Mouse (Mus musculus) limb, embryonic 14.5 days (tissue): Measurements from ENCODE around the gene Stab1. TPM values are rescaled to one million over a fixed set of nuclear protein-coding genes. Genes with fewer than 3 reads are reported as not detected.
A peak's percentile ranks its signal among the peaks of the same experiment; 100 is the strongest.

Experiments used
- ATAC-seq: fragments of 200-750 bp; cut with Nextera tagmentation; 2 replicates; pipeline ENCODE4 v1.8.0; 2017; ENCODE audit warnings: low read depth, moderate number of reproducible peaks, moderate TSS enrichment; ENCODE audit not compliant: low FRiP score
- DNase-seq: peaks from one replicate; pipeline ENCODE4 v3.0.0-alpha.2; 2015; ENCODE audit warnings: low spot score
- H3K27ac ChIP-seq: fragments of 300-500 bp; sonication (generic); replicated peaks from 2 replicates; pipeline ENCODE4 v1.5.1; 2014; ENCODE audit warnings: low read depth, mild to moderate bottlenecking, low read length, moderate library complexity, mixed read lengths
- H3K27me3 ChIP-seq: fragments of 300-500 bp; sonication (generic); 2 replicates; pipeline ENCODE4 v1.6.1; 2014; ENCODE audit warnings: low read length, mixed read lengths; ENCODE audit not compliant: control insufficient read depth, insufficient read depth
- H3K36me3 ChIP-seq: fragments of 300-500 bp; sonication (generic); 2 replicates; pipeline ENCODE4 v1.6.1; 2014; ENCODE audit warnings: mild to moderate bottlenecking, low read length, moderate library complexity, mixed read lengths; ENCODE audit not compliant: control insufficient read depth, insufficient read depth
- H3K4me1 ChIP-seq: fragments of 300-500 bp; sonication (generic); 2 replicates; pipeline ENCODE4 v1.6.1; 2014; ENCODE audit warnings: antibody characterized with exemption, low read length, mixed read lengths; ENCODE audit not compliant: control insufficient read depth, insufficient read depth
- H3K4me2 ChIP-seq: fragments of 300-500 bp; sonication (generic); replicated peaks from 2 replicates; pipeline ENCODE4 v1.6.1; 2014; ENCODE audit warnings: low read depth, mild to moderate bottlenecking, low read length, moderate library complexity; ENCODE audit not compliant: severe bottlenecking
- H3K4me3 ChIP-seq: fragments of 300-500 bp; sonication (generic); replicated peaks from 2 replicates; pipeline ENCODE4 v1.5.1; 2014; ENCODE audit warnings: low read length
- H3K9ac ChIP-seq: fragments of 300-500 bp; sonication (generic); 2 replicates; pipeline ENCODE4 v1.6.1; 2014; ENCODE audit warnings: mild to moderate bottlenecking, low read depth, low read length, moderate library complexity; ENCODE audit not compliant: severe bottlenecking
- H3K9me3 ChIP-seq: fragments of 300-500 bp; sonication (generic); 2 replicates; pipeline ENCODE4 v1.6.1; 2016; ENCODE audit warnings: low read length; ENCODE audit not compliant: control insufficient read depth
- POLR2A ChIP-seq: fragments of 200-500 bp; IDR thresholded peaks from 2 replicates; pipeline ENCODE4 v1.8.0; 2012; ENCODE audit warnings: inconsistent platforms, mild to moderate bottlenecking, moderate library complexity, borderline replicate concordance; ENCODE audit not compliant: insufficient read depth, insufficient read length; ENCODE audit errors: extremely low read depth
- WGBS: fragments of 180-500 bp; shearing (Covaris S2); extraction: QIAGEN DNeasy Blood & Tissue Kit; methylation state at CpG from one replicate; pipeline ENCODE4 v1.1.7; 2014; 5-methylcytosine and 5-hydroxymethylcytosine counted together
- polyA plus RNA-seq, 2 experiments: library from polyadenylated mRNA; depleted of rRNA in 1 of 2; stranded (reverse) in 1 of 2; unstranded in 1 of 2; fragments of >200 nt; fragmentation: Nextera tagmentation in 1 of 2; extraction: Ambion mirVana in 1 of 2; gene quantifications; 2 replicates each; pipeline versions ENCODE4 v1.2.1 to v1.2.3; 2012 to 2014

Gene Stab1
- polyA plus RNA-seq, 2 experiments, result 59.5 to 68.5 TPM

DNA sequence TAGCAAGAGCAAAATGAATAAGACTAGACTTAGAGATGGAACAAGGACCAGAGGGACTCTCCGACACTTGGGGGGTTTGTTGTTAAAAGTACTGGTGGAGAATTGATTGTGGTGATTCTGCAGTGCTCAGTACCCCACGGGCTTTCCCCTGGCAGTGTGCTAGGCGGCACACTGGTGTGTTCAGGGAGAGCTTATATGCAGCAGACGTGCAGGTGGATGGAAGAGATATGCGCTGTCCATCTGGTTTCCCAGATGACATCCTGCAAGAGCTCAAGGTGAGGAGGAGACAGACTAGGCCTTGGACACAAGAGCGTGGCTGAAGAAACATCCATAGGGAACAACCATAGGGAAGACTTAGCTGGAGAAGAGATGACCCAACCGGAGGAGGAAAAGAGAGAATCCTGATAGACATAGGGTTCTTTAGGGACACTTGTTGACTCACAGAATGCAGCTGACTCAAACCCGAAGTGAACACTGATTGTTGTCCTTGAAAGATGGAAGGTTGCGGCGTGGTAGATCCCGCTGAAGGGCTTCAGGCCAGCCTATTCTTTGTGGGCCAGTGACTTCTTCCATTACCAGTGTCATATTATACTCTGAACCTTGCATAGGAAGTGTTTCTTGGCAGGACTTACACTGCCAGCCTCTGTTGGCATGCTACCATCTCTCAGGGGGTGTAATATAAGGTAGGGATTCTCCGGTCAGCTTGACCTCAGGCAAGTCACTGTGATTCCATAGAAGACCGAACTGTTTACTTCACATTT is 38.8 kb upstream of the Stab1 start:
- no peaks in the 10 kb centered on the region for H3K9me3 ChIP-seq
- peak overlapping the region; percentile 64 for H3K4me2 ChIP-seq
- no peak for DNase-seq
- TF ChIP-seq POLR2A, result no peak
- H3K27ac ChIP-seq, result no peak overlapping the region
- 81% methylated on average over 13 of the region's 13 CpGs for WGBS
- no peaks in the 10 kb centered on the region for H3K27me3 ChIP-seq
- H3K4me1 ChIP-seq, result peaks cover 11% of the 10 kb centered on the region
- H3K9ac ChIP-seq, result peak overlapping the region; percentile 96
- ATAC-seq, result no peak
- H3K36me3 ChIP-seq, result peaks cover 27% of the 10 kb centered on the region
- H3K4me3 ChIP-seq, result peak overlapping the region; percentile 86

DNA sequence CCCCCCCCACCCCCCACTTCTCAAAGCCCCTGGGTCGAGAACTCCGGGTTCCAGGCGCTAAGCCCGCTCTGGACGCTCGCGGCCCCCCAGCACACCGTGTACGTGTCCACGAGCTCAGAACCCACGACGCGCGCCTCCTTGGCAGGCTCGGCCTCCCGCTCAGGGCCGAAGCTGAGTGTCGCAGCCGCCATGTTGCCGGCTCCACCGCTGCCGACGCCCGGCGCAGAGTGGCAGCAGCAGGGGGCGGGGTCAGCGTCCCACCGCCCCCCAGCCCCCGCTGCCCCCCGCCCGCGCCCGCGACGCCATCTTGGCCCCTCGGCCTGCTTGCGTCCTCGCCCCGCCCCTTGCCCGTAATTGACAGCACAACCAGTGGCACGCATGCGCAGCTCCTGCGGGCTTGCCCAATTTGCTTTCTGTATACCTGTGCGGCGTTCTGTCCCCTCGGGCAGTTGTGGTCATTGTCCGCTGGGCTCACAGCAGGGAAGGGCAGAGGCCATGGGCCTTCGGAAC is 38.1 kb upstream of the Stab1 start:
- 0% methylated on average over 40 of the region's 48 CpGs for WGBS
- peak; percentile 92; the same call in 1 of the 2 replicates for TF ChIP-seq POLR2A
- peak overlapping the region; percentile 96 for H3K9ac ChIP-seq

DNA sequence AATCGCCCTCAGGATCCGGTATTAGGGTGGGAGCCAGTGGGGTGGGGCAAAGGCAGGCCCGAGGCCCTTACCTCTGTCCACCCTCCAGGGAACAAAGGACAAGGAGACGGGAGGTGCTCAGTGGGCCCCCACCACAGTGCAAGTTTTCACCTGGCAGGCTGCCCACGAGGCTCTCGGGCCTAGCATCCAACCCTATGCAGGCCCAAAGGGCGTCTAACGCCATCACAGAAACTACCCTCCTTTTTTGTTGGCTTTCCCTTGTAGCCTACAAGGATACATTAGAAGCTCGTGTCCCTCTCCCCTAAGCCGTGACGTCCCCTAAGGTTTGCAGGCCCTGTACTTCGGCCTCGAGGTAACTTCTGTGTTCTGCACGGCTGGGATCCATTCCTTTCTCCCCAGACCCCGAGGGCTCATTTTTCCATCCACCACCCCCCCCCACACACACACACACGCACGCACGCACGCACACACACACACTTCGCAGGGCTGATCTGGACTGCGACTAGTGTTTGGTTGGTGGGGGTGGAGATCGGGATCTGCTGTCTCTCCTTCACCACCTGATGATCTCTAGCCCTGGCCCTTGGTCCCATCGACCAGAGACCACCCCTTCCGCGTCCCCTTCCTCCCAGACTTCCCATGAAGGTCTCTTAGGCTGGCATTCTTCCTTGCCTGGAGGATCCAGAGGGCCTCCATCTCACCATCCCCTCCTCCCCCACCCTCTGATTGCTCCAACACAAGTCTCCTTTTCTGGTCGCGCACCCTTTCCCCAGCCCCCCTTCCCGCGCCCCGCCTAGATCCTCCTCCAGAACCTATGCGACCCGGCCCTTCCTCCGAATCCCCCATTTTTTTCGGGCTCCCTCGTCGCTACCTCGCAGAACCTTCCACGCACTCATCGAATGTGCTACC is 37.4 kb upstream of the Stab1 start:
- 0 out of 2 replicates have a peak, but pooled peaks have one; percentile 13 for TF ChIP-seq POLR2A
- ATAC-seq (peak; percentile 62), DNase-seq (peak; percentile 53)
- WGBS, result 2% methylated on average over 36 of the region's 39 CpGs
- peaks cover 11% of the 10 kb centered on the region for H3K4me1 ChIP-seq
- H3K4me3 ChIP-seq, result peak overlapping the region; percentile 86
- H3K4me2 ChIP-seq, result peak overlapping the region; percentile 64
- peaks cover 42% of the 10 kb centered on the region for H3K36me3 ChIP-seq
- peak overlapping the region; percentile 96 for H3K9ac ChIP-seq
- peak overlapping the region; percentile 90 for H3K27ac ChIP-seq
- H3K27me3 ChIP-seq, result no peaks in the 10 kb centered on the region
- no peaks in the 10 kb centered on the region for H3K9me3 ChIP-seq

More for the DNA sequence above, 38.1 kb upstream of the Stab1 start:
- Histone ChIP-seq H3K27me3 (no peaks in the 10 kb centered on the region), H3K9me3 (no peaks in the 10 kb centered on the region), H3K4me1 (peaks cover 11% of the 10 kb centered on the region), H3K27ac (peak overlapping the region; percentile 90), H3K36me3 (peaks cover 35% of the 10 kb centered on the region), H3K4me2 (peak overlapping the region; percentile 64), H3K4me3 (peak overlapping the region; percentile 86)
- DNase-seq (peak; percentile 95), ATAC-seq (peak; percentile 64)

- WGBS, result 12% methylated on average over 8 of the region's 8 CpGs
- DNase-seq (no peak), ATAC-seq (no peak)
- H3K27ac ChIP-seq, result peak overlapping the region; percentile 90
- H3K36me3 ChIP-seq, result peaks cover 48% of the 10 kb centered on the region
- peak overlapping the region; percentile 64 for H3K4me2 ChIP-seq
- H3K4me1 ChIP-seq, result peaks cover 11% of the 10 kb centered on the region
- H3K9ac ChIP-seq, result peak overlapping the region; percentile 96
- no peaks in the 10 kb centered on the region for H3K9me3 ChIP-seq
- peak overlapping the region; percentile 86 for H3K4me3 ChIP-seq
- TF ChIP-seq POLR2A, result no peak
- H3K27me3 ChIP-seq, result no peaks in the 10 kb centered on the region
Measured at GRCm38 (mm10) chr14:31205244-31205561, 36.8 kb upstream of the Stab1 start.

DNA sequence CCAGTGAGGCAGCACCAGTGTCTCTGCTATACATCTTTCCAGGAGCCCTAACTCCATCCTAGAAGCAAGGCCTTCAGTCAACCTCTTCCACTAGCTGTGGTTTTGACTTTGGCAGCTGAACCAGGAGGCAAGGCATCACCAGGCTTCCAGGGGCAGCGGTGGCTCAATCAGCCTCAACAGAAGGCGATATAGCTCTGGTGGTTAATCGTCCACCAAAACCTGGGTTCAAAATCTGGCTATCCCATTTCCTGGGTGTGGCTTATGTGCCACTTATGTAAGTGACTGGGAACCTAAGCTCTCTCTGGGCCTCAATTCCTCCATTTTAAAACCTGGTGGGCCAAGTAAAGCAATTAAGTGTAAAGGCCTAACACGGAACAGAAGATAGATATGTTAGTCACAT is 36.4 kb upstream of the Stab1 start:
- ATAC-seq, result no peak
- no peaks in the 10 kb centered on the region for H3K27me3 ChIP-seq
- H3K4me1 ChIP-seq, result peaks cover 11% of the 10 kb centered on the region
- no peak for DNase-seq
- peak overlapping the region; percentile 64 for H3K4me2 ChIP-seq
- peaks cover 51% of the 10 kb centered on the region for H3K36me3 ChIP-seq
- H3K27ac ChIP-seq, result peak overlapping the region; percentile 90; the same call in 1 of the 2 replicates
- H3K4me3 ChIP-seq, result peak overlapping the region; percentile 86
- no peak for TF ChIP-seq POLR2A
- H3K9ac ChIP-seq, result peak overlapping the region; percentile 96
- H3K9me3 ChIP-seq, result no peaks in the 10 kb centered on the region
- 64% methylated on average over 4 of the region's 4 CpGs for WGBS
